Mouse (Mus musculus): ENCODE measurements around the gene Scarf2. TPM values are rescaled to one million over a fixed set of nuclear protein-coding genes. Genes with fewer than 3 reads are reported as not detected.

The Scarf2 gene
- total RNA-seq, 1 experiment from 2014 or later, result not detected

GRCm38 (mm10) chr16:17798321-17799180, 1.5 kb downstream of the Scarf2 start:
- ATAC-seq (replicated peaks; ENCODE audit: low read depth, poor library complexity, severe bottlenecking), result no peak

- no peak for ATAC-seq (replicated peaks; ENCODE audit: low read depth, poor library complexity, severe bottlenecking)
Measured at GRCm38 (mm10) chr16:17799584-17799983, 2.5 kb downstream of the Scarf2 start.

GRCm38 (mm10) chr16:17801777-17802455, 4.8 kb downstream of the Scarf2 start:
- ATAC-seq (replicated peaks; ENCODE audit: low read depth, poor library complexity, severe bottlenecking), result no peak

GRCm38 (mm10) chr16:17802456-17802838, 5.4 kb downstream of the Scarf2 start:
- no peak for ATAC-seq (replicated peaks; ENCODE audit: low read depth, poor library complexity, severe bottlenecking)

- ATAC-seq (replicated peaks; ENCODE audit: low read depth, poor library complexity, severe bottlenecking), result 0 out of 2 replicates have a peak, but pooled peaks have one; percentile 12
Measured at GRCm38 (mm10) chr16:17802839-17803674, 6.0 kb downstream of the Scarf2 start.

- no peak for ATAC-seq (replicated peaks; ENCODE audit: low read depth, poor library complexity, severe bottlenecking)
Measured at GRCm38 (mm10) chr16:17803675-17804448, 6.8 kb downstream of the Scarf2 start.

- 0 out of 2 replicates have a peak, but pooled peaks have one; percentile 5 for ATAC-seq (replicated peaks; ENCODE audit: low read depth, poor library complexity, severe bottlenecking)
Measured at GRCm38 (mm10) chr16:17804449-17804912, 7.4 kb downstream of the Scarf2 start.

- no peak for ATAC-seq (replicated peaks; ENCODE audit: low read depth, poor library complexity, severe bottlenecking)
Measured at GRCm38 (mm10) chr16:17804982-17805381, 7.9 kb downstream of the Scarf2 start.

GRCm38 (mm10) chr16:17806581-17807191, 9.6 kb downstream of the Scarf2 start:
- no peak for ATAC-seq (replicated peaks; ENCODE audit: low read depth, poor library complexity, severe bottlenecking)

GRCm38 (mm10) chr16:17807192-17808009, 10.3 kb downstream of the Scarf2 start:
- ATAC-seq (replicated peaks; ENCODE audit: low read depth, poor library complexity, severe bottlenecking), result peak; percentile 75

GRCm38 (mm10) chr16:17809125-17809524, 12.0 kb downstream of the Scarf2 start:
- ATAC-seq (replicated peaks; ENCODE audit: low read depth, poor library complexity, severe bottlenecking), result no peak

- ATAC-seq (replicated peaks; ENCODE audit: low read depth, poor library complexity, severe bottlenecking), result peak; percentile 20; the same call in 1 of the 2 replicates
Measured at GRCm38 (mm10) chr16:17809711-17810110, 12.6 kb downstream of the Scarf2 start.

- peak; percentile 43 for ATAC-seq (replicated peaks; ENCODE audit: low read depth, poor library complexity, severe bottlenecking)
Measured at GRCm38 (mm10) chr16:17812120-17812519, 15.0 kb downstream of the Scarf2 start.

- no peak for ATAC-seq (replicated peaks; ENCODE audit: low read depth, poor library complexity, severe bottlenecking)
Measured at GRCm38 (mm10) chr16:17813173-17813572, 16.1 kb downstream of the Scarf2 start.

- peak; percentile 78 for ATAC-seq (replicated peaks; ENCODE audit: low read depth, poor library complexity, severe bottlenecking)
Measured at GRCm38 (mm10) chr16:17815411-17816402, 18.6 kb downstream of the Scarf2 start.

- no peak for ATAC-seq (replicated peaks; ENCODE audit: low read depth, poor library complexity, severe bottlenecking)
Measured at GRCm38 (mm10) chr16:17816528-17816927, 19.4 kb downstream of the Scarf2 start.

- no peak for ATAC-seq (replicated peaks; ENCODE audit: low read depth, poor library complexity, severe bottlenecking)
Measured at GRCm38 (mm10) chr16:17826500-17826899, 29.4 kb downstream of the Scarf2 start.

Measured in common myeloid progenitor, adult 5-6 weeks (primary cell).